Mouse (Mus musculus) liver, postnatal 0 days (tissue): ENCODE measurements around the gene Gm12695. TPM values are rescaled to one million over a fixed set of nuclear protein-coding genes. Genes with fewer than 3 reads are reported as not detected.

Experiments
- ATAC-seq: fragments of 200-750 bp; cut with Nextera tagmentation; 2 replicates; pipeline ENCODE4 v1.8.0; 2017; ENCODE audit warnings: mild to moderate bottlenecking, moderate library complexity
- DNase-seq: peaks from one replicate; pipeline ENCODE4 v3.0.0-alpha.2; 2016
- H3K27ac ChIP-seq: fragments of 300-500 bp; sonication (generic); 2 replicates; pipeline ENCODE4 v1.5.1; 2014; ENCODE audit warnings: antibody characterized with exemption, moderate library complexity, mild to moderate bottlenecking, low read depth
- H3K27me3 ChIP-seq: fragments of 300-500 bp; sonication (generic); 2 replicates; pipeline ENCODE4 v1.6.1; 2014; ENCODE audit warnings: low read length, control low read depth, mixed read lengths; ENCODE audit not compliant: insufficient read depth
- H3K36me3 ChIP-seq: fragments of 300-500 bp; sonication (generic); replicated peaks from 2 replicates; pipeline ENCODE4 v1.6.1; 2014; ENCODE audit warnings: mild to moderate bottlenecking, control low read depth, low read length, moderate library complexity, mixed read lengths; ENCODE audit not compliant: insufficient read depth
- H3K4me1 ChIP-seq: fragments of 300-500 bp; sonication (generic); 2 replicates; pipeline ENCODE4 v1.6.1; 2014; ENCODE audit warnings: antibody characterized with exemption, mild to moderate bottlenecking, control low read depth; ENCODE audit not compliant: insufficient read depth
- H3K4me2 ChIP-seq: fragments of 300-500 bp; sonication (generic); 2 replicates; pipeline ENCODE4 v1.6.1; 2014; ENCODE audit warnings: low read depth, mild to moderate bottlenecking, low read length, moderate library complexity, mixed read lengths
- H3K4me3 ChIP-seq: fragments of 300-500 bp; sonication (generic); 2 replicates; pipeline ENCODE4 v1.5.1; 2014; ENCODE audit warnings: low read depth, low read length
- H3K9ac ChIP-seq: fragments of 300-500 bp; sonication (generic); replicated peaks from 2 replicates; pipeline ENCODE4 v1.6.1; 2014; ENCODE audit warnings: mild to moderate bottlenecking, moderate library complexity
- H3K9me3 ChIP-seq: fragments of 300-500 bp; sonication (generic); 2 replicates; pipeline ENCODE4 v1.6.1; 2016; ENCODE audit warnings: mild to moderate bottlenecking, control low read depth, low read length, mixed read lengths
- CTCF ChIP-seq: sonication (generic); IDR thresholded peaks from 2 replicates; pipeline ENCODE4 v1.5.1; 2016; ENCODE audit warnings: antibody characterized with exemption, low read depth
- EP300 ChIP-seq: IDR thresholded peaks from 2 replicates; pipeline ENCODE4 v1.6.1; 2016; ENCODE audit warnings: antibody characterized with exemption, low read depth, mild to moderate bottlenecking
- WGBS: fragments of 180-500 bp; shearing (Covaris S2); extraction: QIAGEN DNeasy Blood & Tissue Kit; methylation state at CpG from one replicate; pipeline ENCODE4 v1.1.7; 2014; ENCODE audit not compliant: insufficient replicate concordance; 5-methylcytosine and 5-hydroxymethylcytosine counted together
- polyA plus RNA-seq: library from polyadenylated mRNA; unstranded; fragments of >200 nt; fragmentation: Nextera tagmentation; extraction: Ambion mirVana; gene quantifications from 2 replicates; pipeline ENCODE4 v1.2.1, GENCODE M21; 2015

Gene Gm12695
- polyA plus RNA-seq, 1 experiment from 2014 or later, result not detected

DNA sequence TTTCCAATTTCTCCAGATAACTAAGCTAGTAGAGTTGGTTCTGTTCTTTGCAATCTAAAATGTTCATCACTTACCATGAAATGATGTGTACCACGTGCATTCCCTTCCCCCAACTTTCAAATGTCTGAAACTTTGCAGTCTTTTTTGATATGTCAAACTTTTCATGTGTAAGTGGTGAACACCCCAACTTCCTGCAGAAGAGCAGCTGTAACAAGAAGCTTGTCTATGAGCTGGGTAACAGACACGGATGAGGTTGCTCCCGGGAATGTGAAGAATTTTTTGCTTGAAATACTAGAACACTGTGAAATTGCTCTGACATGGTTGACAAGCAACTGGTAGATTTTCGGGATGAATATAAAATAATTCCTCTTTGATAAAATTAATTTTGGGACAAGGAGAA lies 55.7 kb downstream of the Gm12695 start:
- no peak for TF ChIP-seq CTCF
- no peak for TF ChIP-seq EP300
- H3K36me3 ChIP-seq, result no peaks in the 10 kb centered on the region
- H3K9ac ChIP-seq, result no peak overlapping the region
- H3K4me2 ChIP-seq, result no peak overlapping the region
- no peaks in the 10 kb centered on the region for H3K27me3 ChIP-seq
- WGBS, result 62% methylated on average over 4 of the region's 4 CpGs
- no peak for DNase-seq
- H3K4me3 ChIP-seq, result no peak overlapping the region
- H3K9me3 ChIP-seq, result no peaks in the 10 kb centered on the region
- H3K27ac ChIP-seq, result no peak overlapping the region
- no peaks in the 10 kb centered on the region for H3K4me1 ChIP-seq
- no peak for ATAC-seq

DNA sequence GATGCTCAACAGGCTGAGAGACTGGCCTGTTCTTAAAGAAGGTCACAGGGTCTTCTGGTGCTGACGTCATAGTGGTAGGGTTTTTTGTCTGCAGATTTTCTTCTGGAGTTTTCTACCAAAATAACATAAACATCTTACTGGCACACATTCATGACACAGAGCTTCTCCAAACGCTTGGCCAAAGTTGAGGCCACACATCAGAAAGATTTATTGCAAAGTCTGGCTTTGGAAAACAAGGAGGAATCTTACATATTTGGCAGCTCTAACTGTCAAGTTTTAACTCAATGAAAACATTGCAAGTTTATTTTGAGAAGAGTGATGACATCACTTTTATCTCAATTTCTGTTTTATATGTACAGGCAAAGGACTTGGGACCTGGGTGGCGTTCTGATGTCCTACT lies 56.8 kb downstream of the Gm12695 start:
- DNase-seq, result no peak
- no peak for ATAC-seq

DNA sequence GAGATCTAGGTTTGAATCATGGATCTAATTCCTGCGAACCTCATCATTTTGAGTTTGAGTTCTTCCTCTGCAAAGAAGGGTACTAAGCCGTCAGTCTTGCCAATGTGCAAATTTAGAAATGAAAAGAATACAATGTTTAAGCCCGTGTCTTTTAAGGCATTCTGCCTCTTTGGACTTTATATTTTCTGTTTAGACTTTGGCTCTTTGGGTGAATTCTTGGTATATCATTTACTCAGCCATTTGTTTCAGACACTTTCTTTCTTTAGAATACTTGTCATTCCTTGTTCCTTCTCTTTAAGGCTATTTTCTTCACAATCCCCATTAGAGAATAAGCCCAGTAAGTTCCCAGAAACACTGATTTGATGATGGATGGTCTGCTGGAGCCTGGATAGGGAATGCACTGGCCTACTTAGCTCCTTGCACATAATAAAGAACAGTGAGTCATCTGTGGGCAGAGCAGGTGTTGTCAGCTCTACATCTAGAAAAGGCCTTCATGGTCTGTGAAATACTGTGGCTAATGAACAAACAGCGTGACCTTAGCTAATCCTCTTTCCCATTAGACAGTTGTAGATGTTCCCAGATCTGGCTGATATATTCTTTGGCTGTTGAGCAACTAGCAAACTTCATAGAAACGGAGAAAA lies 59.5 kb downstream of the Gm12695 start:
- no peaks in the 10 kb centered on the region for H3K36me3 ChIP-seq
- H3K9ac ChIP-seq, result no peak overlapping the region
- WGBS, result 66% methylated on average over 5 of the region's 5 CpGs
- H3K4me1 ChIP-seq, result no peaks in the 10 kb centered on the region
- H3K27ac ChIP-seq, result no peak overlapping the region
- no peak overlapping the region for H3K4me2 ChIP-seq
- no peak overlapping the region for H3K4me3 ChIP-seq
- ATAC-seq (no peak), DNase-seq (no peak)
- H3K27me3 ChIP-seq, result no peaks in the 10 kb centered on the region
- TF ChIP-seq CTCF, result no peak
- TF ChIP-seq EP300, result no peak
- no peaks in the 10 kb centered on the region for H3K9me3 ChIP-seq

More for the DNA sequence above, 56.8 kb downstream of the Gm12695 start:
- H3K27ac ChIP-seq, result no peak overlapping the region
- no peak overlapping the region for H3K9ac ChIP-seq
- H3K4me1 ChIP-seq, result no peaks in the 10 kb centered on the region
- H3K27me3 ChIP-seq, result no peaks in the 10 kb centered on the region
- H3K36me3 ChIP-seq, result no peaks in the 10 kb centered on the region
- no peak overlapping the region for H3K4me2 ChIP-seq
- no peaks in the 10 kb centered on the region for H3K9me3 ChIP-seq
- WGBS, result 59% methylated on average over 3 of the region's 3 CpGs
- H3K4me3 ChIP-seq, result no peak overlapping the region
- no peak for TF ChIP-seq EP300
- TF ChIP-seq CTCF, result no peak

DNA sequence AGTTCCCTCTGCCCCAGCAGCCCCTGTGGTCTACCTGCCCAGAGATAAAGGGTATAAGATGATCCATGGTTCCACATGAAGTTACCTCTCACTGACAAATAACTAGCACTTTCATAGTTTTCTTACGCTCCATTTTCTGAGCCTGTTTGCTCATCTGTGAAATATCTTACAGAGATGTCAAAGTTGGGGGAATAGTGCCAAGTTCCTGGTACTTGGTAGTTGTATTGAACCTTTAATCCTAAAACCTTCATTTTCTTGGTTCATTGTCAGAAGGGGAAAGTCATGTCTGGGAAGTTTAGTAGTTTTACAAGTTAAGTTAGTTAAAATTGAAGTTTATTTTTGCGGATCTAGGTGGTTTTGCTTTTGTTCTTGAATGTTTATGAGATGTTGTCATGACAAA lies 62.7 kb downstream of the Gm12695 start:
- Histone ChIP-seq H3K27ac (no peak overlapping the region), H3K9me3 (no peaks in the 10 kb centered on the region), H3K36me3 (no peaks in the 10 kb centered on the region), H3K27me3 (no peaks in the 10 kb centered on the region), H3K4me1 (no peaks in the 10 kb centered on the region), H3K4me2 (no peak overlapping the region), H3K9ac (no peak overlapping the region), H3K4me3 (no peak overlapping the region)
- no peak for DNase-seq
- ATAC-seq, result no peak
- TF ChIP-seq CTCF (no peak), EP300 (no peak)
- 83% methylated on average over 2 of the region's 2 CpGs for WGBS

DNA sequence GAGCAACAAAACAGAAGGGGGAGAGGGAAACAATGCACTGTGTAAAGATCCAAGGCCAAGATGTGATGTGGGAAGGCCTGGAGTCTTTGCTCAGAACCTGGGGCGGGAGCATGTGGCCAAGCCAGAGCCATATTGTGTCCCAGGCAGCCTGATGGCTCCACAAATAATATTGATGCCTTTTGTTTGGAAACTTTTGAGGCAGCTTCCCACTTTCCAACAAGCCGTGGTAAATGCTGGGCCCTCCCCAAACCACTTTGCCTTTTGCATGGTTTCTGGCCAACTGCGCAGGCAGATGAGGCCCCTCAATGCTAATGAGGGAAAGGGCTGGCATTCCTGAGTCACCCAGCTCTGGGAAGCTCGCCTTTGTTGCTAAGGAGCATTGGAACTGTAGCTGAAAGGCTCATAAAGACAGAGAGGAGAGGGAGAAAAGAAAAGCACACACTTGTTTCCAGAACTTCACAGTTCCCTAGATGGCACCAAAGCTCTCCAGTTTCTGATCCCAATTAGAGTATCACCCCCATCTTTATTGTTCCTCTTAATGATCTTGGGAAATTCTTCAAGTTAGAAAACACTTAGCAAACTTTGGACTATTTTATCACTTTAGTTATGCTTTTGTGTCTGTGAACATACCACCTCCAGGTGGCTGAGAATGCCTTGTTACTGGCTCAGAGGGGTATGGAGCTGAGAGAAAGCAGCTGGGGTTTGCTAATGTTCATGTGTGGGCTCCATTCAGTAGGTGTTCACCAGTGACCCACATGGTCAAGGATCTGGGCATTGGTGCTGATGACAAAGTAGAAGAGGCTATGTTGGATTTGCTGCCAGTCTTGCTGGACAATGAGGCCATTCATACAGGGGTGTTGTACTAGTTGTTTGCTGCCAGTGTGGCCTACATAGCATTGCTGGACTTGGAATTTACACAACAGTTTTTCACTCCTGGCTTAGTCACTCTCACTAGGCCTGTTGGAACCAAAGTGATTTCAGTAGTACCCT lies 65.7 kb downstream of the Gm12695 start:
- Histone ChIP-seq H3K9me3 (no peaks in the 10 kb centered on the region), H3K27me3 (no peaks in the 10 kb centered on the region), H3K4me2 (no peak overlapping the region), H3K4me1 (no peaks in the 10 kb centered on the region), H3K4me3 (no peak overlapping the region), H3K36me3 (no peaks in the 10 kb centered on the region), H3K27ac (no peak overlapping the region), H3K9ac (no peak overlapping the region)
- TF ChIP-seq EP300, result no peak
- TF ChIP-seq CTCF, result no peak
- no peak for ATAC-seq
- WGBS, result 50% methylated on average over 4 of the region's 4 CpGs
- no peak for DNase-seq

DNA sequence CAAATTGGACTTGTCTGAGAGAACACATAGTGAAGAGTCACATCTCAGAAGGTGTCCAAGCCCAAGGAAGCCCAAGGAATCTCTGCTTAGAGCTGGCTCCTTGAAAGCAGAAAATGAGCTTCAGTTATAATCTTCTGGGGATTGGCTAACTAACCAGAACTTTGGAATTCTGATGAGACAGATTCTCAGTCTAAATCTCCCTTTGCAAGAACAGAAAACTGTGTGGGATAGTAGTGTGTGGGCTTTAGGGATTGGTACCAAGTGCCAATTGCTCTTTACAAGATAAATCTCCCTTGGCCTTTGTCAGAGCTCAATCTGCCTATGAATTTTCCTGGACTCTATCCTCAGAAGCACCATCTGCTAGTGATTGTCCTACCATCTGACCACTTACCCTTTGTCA lies 66.5 kb downstream of the Gm12695 start:
- no peaks in the 10 kb centered on the region for H3K9me3 ChIP-seq
- H3K27me3 ChIP-seq, result no peaks in the 10 kb centered on the region
- H3K4me3 ChIP-seq, result no peak overlapping the region
- H3K4me1 ChIP-seq, result no peaks in the 10 kb centered on the region
- TF ChIP-seq EP300 (no peak), CTCF (no peak)
- H3K36me3 ChIP-seq, result no peaks in the 10 kb centered on the region
- no peak for ATAC-seq
- no peak overlapping the region for H3K4me2 ChIP-seq
- H3K27ac ChIP-seq, result no peak overlapping the region
- H3K9ac ChIP-seq, result no peak overlapping the region
- no peak for DNase-seq
